Mouse (Mus musculus) spleen, adult 2 months (tissue): ENCODE results near the gene Gm3839.

ENCODE experiments used
- CTCF ChIP-seq: fragments of 200-500 bp; IDR thresholded peaks from 2 replicates; pipeline ENCODE4 v1.5.1; 2011; ENCODE audit warnings: mild to moderate bottlenecking, inconsistent platforms; ENCODE audit not compliant: insufficient read depth, insufficient read length, insufficient replicate concordance; ENCODE audit errors: extremely low read depth
- POLR2A ChIP-seq: fragments of 200-500 bp; IDR thresholded peaks from 2 replicates; pipeline ENCODE4 v1.6.1; 2011; ENCODE audit warnings: low read depth, low read length, inconsistent platforms

DNA sequence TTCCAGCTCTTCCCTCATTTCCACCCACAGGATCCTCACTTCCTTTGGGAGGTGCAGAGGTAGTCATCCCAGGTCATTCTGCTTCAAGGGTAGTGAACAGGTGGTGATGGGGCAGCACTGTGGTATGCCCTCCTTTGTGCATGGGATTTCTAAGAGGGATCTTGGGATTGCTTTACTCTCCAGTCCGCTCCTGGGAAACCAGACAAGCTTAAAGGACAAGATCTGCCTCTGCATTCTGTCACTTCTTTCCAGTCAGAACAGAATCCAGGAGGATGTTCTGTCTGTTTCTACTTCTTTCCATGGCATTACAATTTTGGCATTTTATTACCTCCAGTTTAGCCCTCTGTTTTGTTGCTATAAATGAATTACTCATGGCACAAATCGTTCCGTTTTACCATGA is 21.3 kb upstream of the Gm3839 start:
- TF ChIP-seq POLR2A (no peak), CTCF (no peak)
